Mouse (Mus musculus): Measurements from ENCODE around the gene Hoxd10.

- TF ChIP-seq CTCF (conservative IDR thresholded peaks at IDR 0.05 in 1 of 2, IDR thresholded peaks at IDR 0.05 in 1 of 2; ENCODE audit: low read depth in 2 of 2, low read length in 2 of 2) (no peak), POLR2A (IDR thresholded peaks at IDR 0.05; ENCODE audit: low read depth, low read length) (no peak)
These were observed 23.8 kb upstream of the Hoxd10 start, which contains the start of gene Hoxd13 for GRCm38 (mm10) chr2:74667842-74668357.
